Mouse (Mus musculus) Muller cell, postnatal 12 days (primary cell): ENCODE measurements at regions not wholly inside any gene's neighbourhood (a gene's known extent, or its start where the extent isn't known, plus 50 kb on each side); places are given as distances from the start of the nearest gene placed in this dataset.
"Not testable (repeated sequence)": the region's sequence is repeated elsewhere in the genome, so short reads cannot be mapped to it uniquely, and the experiment has no call there.

Source experiments
- DNase-seq: peaks from one replicate; pipeline ENCODE4 v3.0.0-alpha.2; 2015; ENCODE audit errors: inconsistent ontology term

DNA sequence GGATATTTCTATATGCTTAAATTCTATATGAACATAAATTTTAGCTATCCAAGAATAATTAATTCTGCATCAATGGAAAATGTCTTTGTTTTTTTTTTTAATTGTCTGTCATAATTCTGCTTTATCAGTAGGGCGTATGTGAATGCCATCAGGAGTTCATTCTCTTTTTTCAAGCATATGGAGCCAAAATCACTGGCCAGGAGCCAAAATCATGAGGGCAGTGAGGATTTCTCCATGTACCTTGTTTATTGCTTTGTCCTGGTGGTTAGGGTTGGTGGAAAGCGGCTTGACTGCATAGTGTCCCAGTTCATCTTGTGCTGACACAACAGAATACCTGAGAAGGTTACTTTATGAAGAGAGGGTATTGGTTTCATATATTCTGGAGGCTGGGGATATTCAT, 243.9 kb downstream of the AI429214 start:
- no peak for DNase-seq

DNA sequence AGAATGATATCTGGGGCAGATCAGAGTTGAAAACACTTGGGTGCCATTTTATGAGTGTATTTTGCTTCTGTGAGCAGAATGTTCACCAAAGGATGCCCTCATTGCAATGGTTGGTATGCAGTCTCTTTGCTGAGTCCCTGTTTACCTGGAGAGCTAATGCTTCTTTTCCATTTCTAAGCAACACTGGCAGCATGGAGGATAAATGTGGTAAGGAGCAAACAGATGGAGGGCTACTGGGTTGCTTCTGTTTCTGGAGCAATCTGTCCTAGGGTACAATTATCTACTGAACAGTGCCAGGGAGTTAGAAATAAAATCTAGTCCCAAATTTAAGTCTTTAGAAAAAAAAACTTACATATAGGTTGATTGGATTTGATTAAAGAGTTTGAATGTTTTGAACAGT, 245.9 kb downstream of the AI429214 start:
- DNase-seq, result no peak

DNA sequence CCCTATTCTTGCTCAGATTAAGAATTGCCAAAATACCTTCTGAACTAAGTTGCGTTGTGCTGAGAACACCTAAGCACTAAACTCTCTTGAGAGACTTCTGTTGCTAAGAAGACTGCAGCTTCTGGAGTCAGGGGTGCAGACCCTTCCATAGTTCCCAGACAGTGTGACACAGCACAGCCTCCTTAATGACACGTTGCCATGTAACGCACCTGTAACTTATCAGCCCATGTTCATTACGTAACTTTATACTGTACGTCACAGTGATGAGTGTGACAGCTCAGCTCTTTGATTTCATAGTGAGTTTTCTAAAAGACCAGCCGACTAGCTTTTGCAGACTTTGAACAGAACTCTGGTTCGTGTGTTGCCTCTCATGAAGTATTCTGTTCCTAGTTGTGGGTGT, 257.8 kb downstream of the AI429214 start:
- not testable (repeated sequence) for DNase-seq

DNA sequence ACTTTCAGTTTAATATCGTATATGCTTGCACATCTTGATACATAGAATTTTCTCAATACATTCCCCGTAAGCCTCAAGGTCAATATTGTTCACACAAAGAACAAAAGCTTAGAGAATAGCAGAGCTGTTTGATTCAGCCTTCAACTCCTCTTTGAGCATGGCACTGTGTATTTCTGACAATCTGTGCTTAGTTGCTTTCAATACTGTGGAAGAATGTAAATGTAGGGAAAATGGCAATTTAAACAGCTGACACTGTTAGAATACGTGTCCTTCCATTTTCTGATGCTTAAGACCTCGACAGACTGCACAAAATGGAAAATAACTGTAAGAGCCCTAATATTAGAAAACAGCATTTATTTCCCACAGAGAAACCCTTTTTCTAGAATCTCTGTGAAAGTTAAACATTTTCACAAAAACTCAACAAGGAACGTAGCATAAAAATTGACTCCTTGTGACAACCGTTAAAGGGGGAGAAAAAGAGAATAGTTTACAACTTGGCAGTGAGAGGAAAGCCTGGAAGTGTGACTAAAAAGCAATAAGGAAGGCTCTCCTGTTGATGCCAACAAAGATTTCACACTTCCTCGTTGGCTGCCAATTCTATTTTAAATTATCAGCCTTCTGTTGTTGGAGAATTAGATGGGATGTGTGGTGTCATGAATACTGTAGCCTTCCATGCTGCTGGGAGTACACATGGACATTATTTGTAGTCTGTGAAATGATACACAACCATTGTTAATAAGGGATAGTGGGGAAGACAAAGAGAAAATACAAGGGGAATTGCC, 297.9 kb downstream of the AI429214 start:
- DNase-seq, result no peak
